Mouse (Mus musculus) CH12.LX (cell line): ENCODE measurements at regions not wholly inside any gene's neighbourhood (a gene's known extent, or its start where the extent isn't known, plus 50 kb on each side); places are given as distances from the start of the nearest gene placed in this dataset.

Experiments used
- DNase-seq: peaks from one replicate; pipeline ENCODE4 v3.0.0-alpha.2; 2013; ENCODE audit errors: extremely low read depth
- H3K27ac ChIP-seq: 2 replicates; pipeline ENCODE4 v1.5.1; 2012; ENCODE audit warnings: low read depth, mild to moderate bottlenecking, control low read depth, moderate library complexity; ENCODE audit not compliant: insufficient read depth
- H3K27me3 ChIP-seq: replicated peaks from 2 replicates; pipeline ENCODE3; 2012; ENCODE audit warnings: inconsistent platforms
- H3K36me3 ChIP-seq, 2 experiments: replicated peaks in 1 of 2; 2 replicates each; pipeline versions ENCODE3 to v1.6.1; 2012; ENCODE audit warnings: inconsistent platforms in 1 of 2, low read length in 1 of 2, mild to moderate bottlenecking in 1 of 2, mixed read lengths in 1 of 2, moderate library complexity in 1 of 2; ENCODE audit not compliant: control insufficient read depth in 1 of 2, insufficient read depth in 1 of 2
- H3K4me1 ChIP-seq, 2 experiments: 2 replicates each; pipeline ENCODE4 v1.6.1; 2012; ENCODE audit warnings: inconsistent platforms in 1 of 2, moderate library complexity in 1 of 2; ENCODE audit not compliant: insufficient read depth in 2 of 2, control insufficient read depth in 1 of 2
- H3K4me2 ChIP-seq: 2 replicates; pipeline ENCODE4 v1.6.1; 2012; ENCODE audit warnings: low read depth, mild to moderate bottlenecking, control low read depth; ENCODE audit not compliant: poor library complexity, insufficient read depth, severe bottlenecking
- H3K4me3 ChIP-seq, 3 experiments: fragments of 150-350 bp in 1 of 3; sonication (generic) in 1 of 3; replicated peaks in 1 of 3; 2 replicates each; pipeline versions ENCODE3 to v1.5.1; 2011 to 2012; ENCODE audit warnings: low read depth in 2 of 3, low read length in 2 of 3, mild to moderate bottlenecking in 2 of 3, moderate library complexity in 2 of 3, control low read depth in 1 of 3, improper control_type of control experiment in 1 of 3, inconsistent platforms in 1 of 3, mixed read lengths in 1 of 3; ENCODE audit not compliant: poor library complexity in 1 of 3
- H3K79me2 ChIP-seq: replicated peaks from 2 replicates; pipeline ENCODE4 v1.6.1; 2012; ENCODE audit warnings: mild to moderate bottlenecking, moderate library complexity; ENCODE audit not compliant: control insufficient read depth, poor library complexity, insufficient read depth, severe bottlenecking; ENCODE audit errors: extremely low read depth
- H3K9ac ChIP-seq: 2 replicates; pipeline ENCODE4 v1.6.1; 2012; ENCODE audit warnings: low read depth, mild to moderate bottlenecking, control low read depth, moderate library complexity; ENCODE audit not compliant: insufficient read depth
- H3K9me3 ChIP-seq: replicated peaks from 2 replicates; pipeline ENCODE3; 2012; ENCODE audit warnings: low read length, inconsistent platforms, mixed read lengths
- CTCF ChIP-seq, 2 experiments: IDR thresholded peaks in 1 of 2; conservative IDR thresholded peaks in 1 of 2; 2 replicates each; pipeline ENCODE4 v1.5.1; 2011 to 2012; ENCODE audit warnings: low read depth in 2 of 2, low read length in 2 of 2, improper control_type of control experiment in 1 of 2, inconsistent platforms in 1 of 2, mild to moderate bottlenecking in 1 of 2, moderate library complexity in 1 of 2
- E2F4 ChIP-seq: IDR thresholded peaks from 2 replicates; pipeline ENCODE4 v1.6.1; 2011; ENCODE audit warnings: low read depth, low read length, improper control_type of control experiment; ENCODE audit not compliant: insufficient replicate concordance
- ELF1 ChIP-seq: IDR thresholded peaks from 2 replicates; pipeline ENCODE4 v1.6.1; 2014; ENCODE audit warnings: low read depth, mild to moderate bottlenecking, inconsistent platforms, low read length, improper control_type of control experiment
- EP300 ChIP-seq: IDR thresholded peaks from 2 replicates; pipeline ENCODE4 v1.6.1; 2011; ENCODE audit warnings: low read length, improper control_type of control experiment
- GABPA ChIP-seq: IDR thresholded peaks from 2 replicates; pipeline ENCODE4 v1.6.1; 2012; ENCODE audit warnings: low read depth, low read length, improper control_type of control experiment, inconsistent platforms; ENCODE audit not compliant: insufficient replicate concordance
- HCFC1 ChIP-seq: IDR thresholded peaks from 2 replicates; pipeline ENCODE4 v1.6.1; 2012; ENCODE audit warnings: low read depth, mild to moderate bottlenecking, inconsistent platforms, low read length, improper control_type of control experiment
- IRF4 ChIP-seq: IDR thresholded peaks from 2 replicates; pipeline ENCODE4 v1.6.1; 2014; ENCODE audit warnings: low read depth, mild to moderate bottlenecking, inconsistent platforms, low read length, improper control_type of control experiment
- JUND ChIP-seq: conservative IDR thresholded peaks from 2 replicates; pipeline ENCODE4 v1.6.1; 2011; ENCODE audit warnings: low read depth, low read length, improper control_type of control experiment
- KAT2A ChIP-seq: IDR thresholded peaks from 2 replicates; pipeline ENCODE4 v1.6.1; 2012; ENCODE audit warnings: low read length, improper control_type of control experiment, inconsistent platforms; ENCODE audit not compliant: insufficient replicate concordance
- MAX ChIP-seq: IDR thresholded peaks from 2 replicates; pipeline ENCODE4 v1.6.1; 2011; ENCODE audit warnings: low read length, improper control_type of control experiment
- MEF2A ChIP-seq: IDR thresholded peaks from 2 replicates; pipeline ENCODE4 v1.6.1; 2014; ENCODE audit warnings: low read depth, mild to moderate bottlenecking, inconsistent platforms, low read length, improper control_type of control experiment, borderline replicate concordance
- MYC ChIP-seq: IDR thresholded peaks from 2 replicates; pipeline ENCODE4 v1.6.1; 2011; ENCODE audit warnings: low read depth, mild to moderate bottlenecking, improper control_type of control experiment, low read length
- NRF1 ChIP-seq: IDR thresholded peaks from 2 replicates; pipeline ENCODE4 v1.6.1; 2014; ENCODE audit warnings: low read depth, mild to moderate bottlenecking, inconsistent platforms, low read length, improper control_type of control experiment, moderate library complexity
- POLR2A ChIP-seq: IDR thresholded peaks from 2 replicates; pipeline ENCODE4 v1.6.1; 2011; ENCODE audit warnings: low read depth, mild to moderate bottlenecking, improper control_type of control experiment, low read length
- RAD21 ChIP-seq: IDR thresholded peaks from 2 replicates; pipeline ENCODE4 v1.6.1; 2011; ENCODE audit warnings: low read depth, mild to moderate bottlenecking, low read length, improper control_type of control experiment, moderate library complexity
- RCOR1 ChIP-seq: conservative IDR thresholded peaks from 2 replicates; pipeline ENCODE4 v1.6.1; 2012; ENCODE audit warnings: low read depth, mild to moderate bottlenecking, inconsistent platforms, low read length, improper control_type of control experiment
- SIN3A ChIP-seq: IDR thresholded peaks from 2 replicates; pipeline ENCODE4 v1.6.1; 2012; ENCODE audit warnings: low read length, improper control_type of control experiment, inconsistent platforms
- SMC3 ChIP-seq: IDR thresholded peaks from 2 replicates; pipeline ENCODE4 v1.6.1; 2011; ENCODE audit warnings: low read depth, low read length, improper control_type of control experiment
- USF2 ChIP-seq: conservative IDR thresholded peaks from 2 replicates; pipeline ENCODE4 v1.6.1; 2011; ENCODE audit warnings: low read depth, low read length, improper control_type of control experiment
- ZC3H11A ChIP-seq: IDR thresholded peaks from 2 replicates; pipeline ENCODE4 v1.6.1; 2012; ENCODE audit warnings: low read depth, mild to moderate bottlenecking, inconsistent platforms, low read length, improper control_type of control experiment
- ZMIZ1 ChIP-seq: IDR thresholded peaks from 2 replicates; pipeline ENCODE4 v1.6.1; 2012; ENCODE audit warnings: low read depth, mild to moderate bottlenecking, inconsistent platforms, low read length, improper control_type of control experiment
- ZNF384 ChIP-seq: IDR thresholded peaks from 2 replicates; pipeline ENCODE4 v1.6.1; 2012; ENCODE audit warnings: low read depth, low read length, improper control_type of control experiment, inconsistent platforms
- dilution Hi-C: fragments of 300-500 bp; cut with MboI; formaldehyde crosslinking; loops from 2 replicates; pipeline ENCODE4 v1.14.3; 2020; ENCODE audit warnings: low sequenced_read_pairs; ENCODE audit not compliant: extremely low pct_unique_long_range_greater_than_20kb, extremely low pct_ligation_motif_present
- in situ Hi-C: fragments of 300-500 bp; cut with MboI; formaldehyde crosslinking; loops from 3 replicates; pipeline ENCODE4 v1.14.3; 2019; ENCODE audit warnings: low sequenced_read_pairs, low pct_ligation_motif_present, low pct_unique_long_range_greater_than_20kb, mixed read lengths

- H3K9me3 ChIP-seq, result no peaks in the 10 kb centered on the region
- dilution Hi-C loops (no loop called here), in situ Hi-C loops (no loop called here)
- DNase-seq, result no peak
- H3K4me3 ChIP-seq, result no peak overlapping the region
- H3K27me3 ChIP-seq, result no peaks in the 10 kb centered on the region
- no peaks in the 10 kb centered on the region for H3K36me3 ChIP-seq
- no peak overlapping the region for H3K27ac ChIP-seq
- H3K9ac ChIP-seq, result no peak overlapping the region
- H3K4me2 ChIP-seq, result no peak overlapping the region
- peaks cover 0 to 7% of the 10 kb centered on the region in 2 experiments; a peak in 2 of 4 replicates for H3K4me1 ChIP-seq
- TF ChIP-seq ZC3H11A (no peak), KAT2A (no peak), SIN3A (no peak), EP300 (no peak), MEF2A (no peak), CTCF (conservative IDR thresholded peaks at IDR 0.05 in 1 of 2, IDR thresholded peaks at IDR 0.05 in 1 of 2; ENCODE audit: low read depth in 2 of 2, low read length in 2 of 2) (no peak), RCOR1 (no peak), SMC3 (no peak), ZMIZ1 (no peak), IRF4 (no peak), MAX (no peak), RAD21 (no peak)
- H3K79me2 ChIP-seq, result no peaks in the 10 kb centered on the region
Measured at GRCm38 (mm10) chr19:15669541-15669940, 277.6 kb downstream of the Psat1 start.

GRCm38 (mm10) chr19:15668624-15669016 lies 278.5 kb downstream of the Psat1 start:
- dilution Hi-C loops, result no loop called here
- H3K36me3 ChIP-seq, result no peaks in the 10 kb centered on the region
- H3K4me3 ChIP-seq, result no peak overlapping the region
- H3K27ac ChIP-seq, result no peak overlapping the region
- DNase-seq, result no peak
- no peaks in the 10 kb centered on the region for H3K79me2 ChIP-seq
- H3K4me1 ChIP-seq, result peaks cover 0 to 7% of the 10 kb centered on the region in 2 experiments; a peak in 2 of 4 replicates
- no peak for TF ChIP-seq JUND
- no peak for TF ChIP-seq MYC
- no peak for TF ChIP-seq POLR2A
- no peak for TF ChIP-seq RAD21
- TF ChIP-seq ZNF384, result no peak
- no peak for TF ChIP-seq USF2
- no peak for TF ChIP-seq MEF2A
- TF ChIP-seq RCOR1, result no peak
- TF ChIP-seq HCFC1, result no peak
- TF ChIP-seq GABPA, result no peak
- no peak for TF ChIP-seq E2F4
- no peak for TF ChIP-seq ELF1
- TF ChIP-seq NRF1, result no peak
- H3K4me2 ChIP-seq, result no peak overlapping the region
- H3K9me3 ChIP-seq, result no peaks in the 10 kb centered on the region
- in situ Hi-C loops, result no loop called here
- H3K27me3 ChIP-seq, result no peaks in the 10 kb centered on the region
- H3K9ac ChIP-seq, result no peak overlapping the region
